19 mouse cellular contexts compared by ENCODE assay signal in genomic region chr13:59649781-59650180, GRCm38 (mm10). TPM values are rescaled to one million over a fixed set of nuclear protein-coding genes. Genes with fewer than 3 reads are reported as not detected.
"Had no signal": no experiment of that assay in that cellular context is flagged by ENCODE, and none has a peak within 500 bp of the region (broad histone marks: within the 10 kb centered on the region; RNA-seq: fewer than 3 reads in every experiment).

No protein-coding gene starts in this region.

- DNase-seq: kidney, postnatal 14 days; liver, embryonic 13.5 days; liver, postnatal 0 days; lung, postnatal 14 days; thymus, postnatal 36 days had no signal

- H3K4me2 ChIP-seq: liver, embryonic 13.5 days; lung, embryonic 15.5 days; midbrain, embryonic 12.5 days; neural tube, embryonic 13.5 days had no signal

- H3K4me3 ChIP-seq: left cerebral cortex, adult 2 months; limb, embryonic 10.5 days; liver, embryonic 13.5 days; lung, embryonic 15.5 days; midbrain, embryonic 12.5 days; neural tube, embryonic 13.5 days had no signal

- ATAC-seq: liver, postnatal 0 days; midbrain, embryonic 16.5 days had no signal

- H3K27ac ChIP-seq: left cerebral cortex, adult 2 months; limb, embryonic 10.5 days; liver, embryonic 13.5 days; lung, embryonic 15.5 days; macrophage; midbrain, embryonic 12.5 days; neural tube, embryonic 13.5 days had no signal

- H3K9ac ChIP-seq: liver, embryonic 13.5 days; liver, postnatal 0 days; lung, embryonic 15.5 days; midbrain, embryonic 12.5 days; neural tube, embryonic 13.5 days had no signal

- H3K27me3 ChIP-seq: liver, embryonic 13.5 days; lung, embryonic 15.5 days; midbrain, embryonic 12.5 days; neural tube, embryonic 13.5 days had no signal

- H3K9me3 ChIP-seq: limb, embryonic 10.5 days; liver, embryonic 13.5 days; lung, embryonic 15.5 days; midbrain, embryonic 12.5 days; neural tube, embryonic 13.5 days had no signal

RNA-seq across cellular contexts. Expression of gene 4921517D22Rik, which starts 44.1 kb away (rescaled TPM):
- total RNA-seq: layer of hippocampus, postnatal 25 days; left cerebral cortex, adult 2 months; left cerebral cortex, postnatal 14 days; megakaryocyte-erythroid progenitor cell, adult 5-6 weeks had no signal
- polyA plus RNA-seq: intestine, embryonic 14.5 days; kidney, embryonic 14.5 days; limb, embryonic 10.5 days; limb, embryonic 14.5 days; liver, embryonic 13.5 days; liver, postnatal 0 days; lung, embryonic 15.5 days; macrophage; midbrain, embryonic 12.5 days; midbrain, embryonic 16.5 days; neural tube, embryonic 13.5 days; thymus, postnatal 0 days had no signal
